Mouse (Mus musculus) lung, adult 18-20 months (tissue): ENCODE results near the gene Zfp652.
A peak's percentile ranks its signal among the peaks of the same experiment; 100 is the strongest.
"Not testable (repeated sequence)": the region's sequence is repeated elsewhere in the genome, so short reads cannot be mapped to it uniquely, and the experiment has no call there.

Source experiments
- DNase-seq, 2 experiments: peaks; one replicate each; pipeline ENCODE4 v3.0.0; 2022; ENCODE audit warnings: mixed read lengths in 2 of 2

The Zfp652 gene

GRCm38 (mm10) chr11:95712563-95713224, at the start of gene Zfp652:
Gene Zfp652, plus strand, starts transcription at chr11:95712673.
- DNase-seq, result peak; percentile 94 to 95

GRCm38 (mm10) chr11:95666529-95667149, 45.8 kb upstream of the Zfp652 start, which contains the start of gene Phb:
Gene Phb, plus strand, starts transcription at chr11:95666957.
- peak; percentile 97 to 98 for DNase-seq

GRCm38 (mm10) chr11:95667177-95667576, 45.3 kb upstream of the Zfp652 start:
- DNase-seq, result peak; percentile 29

GRCm38 (mm10) chr11:95668086-95668485, 44.4 kb upstream of the Zfp652 start:
- not testable (repeated sequence) for DNase-seq

GRCm38 (mm10) chr11:95675498-95675897, 37.0 kb upstream of the Zfp652 start:
- no peak for DNase-seq

- peak; percentile 27 to 36 for DNase-seq
These were observed 36.2 kb upstream of the Zfp652 start for GRCm38 (mm10) chr11:95676307-95676706.

GRCm38 (mm10) chr11:95677925-95678701, 34.4 kb upstream of the Zfp652 start:
- no peak for DNase-seq

- DNase-seq, result no peak
These were observed 30.4 kb upstream of the Zfp652 start for GRCm38 (mm10) chr11:95681995-95682601.

- no peak for DNase-seq
These were observed 29.5 kb upstream of the Zfp652 start for GRCm38 (mm10) chr11:95682946-95683345.

GRCm38 (mm10) chr11:95686031-95686430, 26.4 kb upstream of the Zfp652 start:
- peak; percentile 74 to 77 for DNase-seq

- DNase-seq, result peak in 1 of 2 experiments; percentile 12
These were observed 25.3 kb upstream of the Zfp652 start for GRCm38 (mm10) chr11:95687084-95687656.

- peak; percentile 70 to 73 for DNase-seq
These were observed 24.0 kb upstream of the Zfp652 start for GRCm38 (mm10) chr11:95688515-95688914.

GRCm38 (mm10) chr11:95688981-95689380, 23.5 kb upstream of the Zfp652 start:
- peak; percentile 39 to 70 for DNase-seq

GRCm38 (mm10) chr11:95689544-95689943, 22.9 kb upstream of the Zfp652 start:
- no peak for DNase-seq

GRCm38 (mm10) chr11:95698541-95698940, 13.9 kb upstream of the Zfp652 start:
- DNase-seq, result no peak

GRCm38 (mm10) chr11:95700778-95701739, 11.4 kb upstream of the Zfp652 start:
- DNase-seq, result no peak

GRCm38 (mm10) chr11:95704032-95704969, 8.2 kb upstream of the Zfp652 start:
- DNase-seq, result no peak

- no peak for DNase-seq
These were observed 7.5 kb upstream of the Zfp652 start for GRCm38 (mm10) chr11:95704970-95705330.

GRCm38 (mm10) chr11:95709534-95710040, 2.9 kb upstream of the Zfp652 start:
- DNase-seq, result no peak

GRCm38 (mm10) chr11:95710478-95710877, 2.0 kb upstream of the Zfp652 start:
- no peak for DNase-seq
